Mouse (Mus musculus): Measurements from ENCODE around the gene Reep6. TPM values are rescaled to one million over a fixed set of nuclear protein-coding genes. Genes with fewer than 3 reads are reported as not detected.

Reep6 gene
- polyA plus RNA-seq (2012; rRNA removed), result 50.1 and 127 TPM in 2 replicates

GRCm38 (mm10) chr10:80329273-80330081, at the start of gene Reep6, which contains the start of gene Pcsk4:
Reep6 (plus strand) TSS chr10:80329953.
Pcsk4 (minus strand) TSS chr10:80329498.
- 2% methylated on average over 36 of the region's 36 CpGs for WGBS
- DNase-seq (ENCODE audit: low read depth, low spot score), result peak; percentile 96

GRCm38 (mm10) chr10:80281304-80281703, 48.4 kb upstream of the Reep6 start:
- DNase-seq (ENCODE audit: low read depth, low spot score), result no peak
- 39% methylated on average over 7 of the region's 7 CpGs for WGBS

- no peak for DNase-seq (ENCODE audit: low read depth, low spot score)
- WGBS, result 27% methylated on average over 8 of the region's 8 CpGs
These were observed 47.8 kb upstream of the Reep6 start for GRCm38 (mm10) chr10:80281921-80282371.

- DNase-seq (ENCODE audit: low read depth, low spot score), result no peak
- WGBS, result 36% methylated on average over 20 of the region's 20 CpGs
These were observed 47.0 kb upstream of the Reep6 start for GRCm38 (mm10) chr10:80282481-80283441.

GRCm38 (mm10) chr10:80285222-80286070, 44.3 kb upstream of the Reep6 start:
- DNase-seq (ENCODE audit: low read depth, low spot score), result no peak
- 72% methylated on average over 10 of the region's 15 CpGs for WGBS

- 50% methylated on average over 12 of the region's 12 CpGs for WGBS
- no peak for DNase-seq (ENCODE audit: low read depth, low spot score)
These were observed 41.7 kb upstream of the Reep6 start for GRCm38 (mm10) chr10:80288097-80288496.

GRCm38 (mm10) chr10:80288657-80289056, 41.1 kb upstream of the Reep6 start:
- WGBS, result 38% methylated on average over 8 of the region's 8 CpGs
- no peak for DNase-seq (ENCODE audit: low read depth, low spot score)

- under 1% methylated on average over 72 of the region's 72 CpGs for WGBS
- peak; percentile 67 for DNase-seq (ENCODE audit: low read depth, low spot score)
These were observed 37.3 kb upstream of the Reep6 start, which contains the start of gene Rps15 for GRCm38 (mm10) chr10:80292251-80293146. Rps15 (plus strand) TSS chr10:80292453.

GRCm38 (mm10) chr10:80293325-80293724, 36.4 kb upstream of the Reep6 start:
- 14% methylated on average over 14 of the region's 14 CpGs for WGBS
- no peak for DNase-seq (ENCODE audit: low read depth, low spot score)

- 68% methylated on average over 4 of the region's 4 CpGs for WGBS
- DNase-seq (ENCODE audit: low read depth, low spot score), result no peak
These were observed 35.4 kb upstream of the Reep6 start for GRCm38 (mm10) chr10:80294311-80294710.

- WGBS, result 47% methylated on average over 7 of the region's 7 CpGs
- no peak for DNase-seq (ENCODE audit: low read depth, low spot score)
These were observed 34.9 kb upstream of the Reep6 start for GRCm38 (mm10) chr10:80294788-80295303.

GRCm38 (mm10) chr10:80295618-80296425, 33.9 kb upstream of the Reep6 start, which contains the start of gene Apc2:
Apc2 (plus strand) TSS chr10:80295977.
- peak; percentile 46 for DNase-seq (ENCODE audit: low read depth, low spot score)

GRCm38 (mm10) chr10:80296824-80297223, 32.9 kb upstream of the Reep6 start:
- WGBS, result 91% methylated on average over 5 of the region's 5 CpGs
- DNase-seq (ENCODE audit: low read depth, low spot score), result no peak

More at GRCm38 (mm10) chr10:80295618-80296425, 33.9 kb upstream of the Reep6 start, which contains the start of gene Apc2:
- WGBS, result 8% methylated on average over 26 of the region's 26 CpGs

GRCm38 (mm10) chr10:80297526-80298133, 32.1 kb upstream of the Reep6 start:
- WGBS, result 59% methylated on average over 8 of the region's 8 CpGs
- DNase-seq (ENCODE audit: low read depth, low spot score), result no peak

- 13% methylated on average over 26 of the region's 26 CpGs for WGBS
These were observed 31.0 kb upstream of the Reep6 start for GRCm38 (mm10) chr10:80298571-80299281.

GRCm38 (mm10) chr10:80299301-80299700, 30.5 kb upstream of the Reep6 start:
- WGBS, result 25% methylated on average over 15 of the region's 15 CpGs
- no peak for DNase-seq (ENCODE audit: low read depth, low spot score)

More at GRCm38 (mm10) chr10:80298571-80299281, 31.0 kb upstream of the Reep6 start:
- DNase-seq (ENCODE audit: low read depth, low spot score), result no peak

All from large intestine, adult 2 months (tissue).